Mouse (Mus musculus): ENCODE data around the gene Epop.

The Epop gene

DNA sequence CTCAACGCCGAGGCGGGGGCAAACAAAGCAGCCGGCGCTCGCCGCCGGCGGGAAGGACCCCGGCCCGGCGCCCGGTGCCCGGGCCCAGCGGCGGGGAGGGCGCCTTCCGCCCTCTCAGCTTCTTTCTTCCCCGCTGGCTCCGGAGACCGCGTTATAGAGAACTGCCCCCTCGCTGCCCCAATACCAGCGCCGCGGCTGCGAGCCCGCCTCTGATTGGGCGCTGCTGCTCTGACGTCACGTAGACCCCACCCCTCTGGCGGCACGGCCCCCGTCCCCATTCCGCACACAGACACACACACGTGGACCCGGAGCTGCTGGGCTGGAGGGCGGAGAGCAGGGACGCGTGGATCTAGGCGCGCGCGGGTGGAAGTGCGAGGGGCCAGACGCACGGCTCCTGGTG is at the start of gene Epop:
Gene Epop (minus strand): TSS at position 127 of the 400 bp plus-strand sequence.
- DNase-seq = peak; percentile 74 to 81

DNA sequence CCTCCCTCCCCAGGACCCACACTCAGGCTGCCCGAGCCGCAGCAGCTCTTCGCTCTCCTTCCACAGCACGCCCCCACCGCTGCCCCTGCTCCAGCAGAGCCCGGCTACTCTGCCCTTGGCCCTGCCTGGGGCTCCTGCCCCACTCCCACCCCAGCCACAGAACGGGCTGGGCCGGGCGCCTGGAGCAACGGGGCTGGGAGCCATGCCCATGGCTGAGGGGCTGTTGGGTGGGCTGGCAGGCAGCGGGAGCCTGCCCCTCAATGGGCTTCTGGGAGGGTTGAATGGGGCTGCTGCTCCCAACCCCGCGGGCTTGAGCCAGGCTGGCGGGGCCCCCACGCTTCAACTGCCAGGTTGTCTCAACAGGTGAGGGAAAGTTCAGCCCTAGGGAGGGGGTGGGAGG is 48.8 kb upstream of the Epop start:
- DNase-seq = no peak

DNA sequence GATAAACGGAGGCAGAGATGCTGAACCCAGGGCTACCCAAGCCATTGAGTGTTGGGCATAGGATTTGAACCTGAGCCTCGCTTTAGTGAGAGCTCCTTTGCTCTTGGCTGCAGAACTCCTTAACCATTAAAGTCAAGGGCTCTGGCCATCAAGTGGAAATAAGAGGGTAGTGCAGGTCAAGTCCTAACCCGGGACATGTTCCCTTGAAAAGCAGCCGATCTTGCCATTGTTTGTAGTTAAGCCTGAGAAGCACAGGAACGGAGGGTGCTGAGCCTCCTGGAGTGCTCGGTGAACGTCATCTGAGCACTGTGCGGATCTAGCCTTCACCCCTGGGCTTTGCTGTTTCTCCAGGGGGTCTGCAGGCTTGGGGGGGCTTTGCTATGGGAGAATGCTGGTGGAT is 48.3 kb upstream of the Epop start:
- no peak for DNase-seq

DNA sequence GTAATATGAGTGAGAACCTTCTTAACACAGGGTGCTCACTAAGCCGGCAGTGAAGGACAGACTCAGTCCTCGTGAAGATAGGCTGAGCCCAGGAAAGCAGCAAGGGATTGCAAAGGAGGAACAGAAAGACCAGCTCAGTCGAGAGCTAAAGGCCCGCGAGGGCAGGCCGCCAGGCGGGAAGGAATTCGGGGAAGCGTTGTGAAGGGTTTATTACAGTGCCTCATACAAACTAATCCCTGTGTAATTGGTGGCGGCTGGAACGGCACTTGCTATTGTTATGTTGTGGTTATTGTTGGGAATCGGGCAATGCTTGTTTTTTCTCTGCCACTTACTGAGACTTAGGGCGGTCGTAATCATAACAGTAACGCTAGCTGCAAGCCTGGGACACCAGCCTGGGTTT is 47.9 kb upstream of the Epop start:
- no peak for DNase-seq

DNA sequence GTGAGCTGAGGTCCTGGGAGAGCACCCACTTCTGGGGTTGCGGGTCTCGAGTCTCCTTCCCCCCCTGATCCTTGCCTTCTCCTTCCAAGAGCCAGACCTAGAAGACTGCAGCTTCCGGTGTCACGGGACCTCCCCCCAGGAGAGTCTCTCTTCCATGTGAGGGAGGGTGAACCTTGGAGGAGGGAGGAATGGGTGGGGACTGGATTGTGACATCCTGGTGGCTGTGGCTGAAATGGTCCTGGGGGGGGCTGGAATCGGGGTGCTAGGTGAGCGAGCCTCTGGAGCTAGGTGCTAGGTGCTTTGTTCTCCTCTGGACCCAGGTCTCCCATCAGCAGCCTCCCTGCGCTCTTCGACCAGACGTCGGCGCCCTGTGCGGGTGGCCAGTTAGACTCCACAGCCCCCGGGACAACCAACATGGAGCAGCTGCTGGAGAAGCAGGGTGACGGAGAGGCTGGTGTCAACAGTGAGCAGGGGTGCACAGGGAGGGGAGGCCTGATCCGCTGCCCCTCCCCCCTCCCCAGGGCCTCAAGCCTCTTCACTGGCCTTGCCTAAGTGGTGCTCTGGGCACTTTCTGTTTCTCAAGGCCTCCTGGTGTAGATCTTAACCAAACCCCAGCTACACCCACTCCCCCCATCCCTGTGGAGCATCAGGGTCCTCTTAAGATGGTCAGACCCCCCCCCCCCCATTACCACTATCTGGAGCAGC is 46.7 kb upstream of the Epop start:
- DNase-seq = no peak

DNA sequence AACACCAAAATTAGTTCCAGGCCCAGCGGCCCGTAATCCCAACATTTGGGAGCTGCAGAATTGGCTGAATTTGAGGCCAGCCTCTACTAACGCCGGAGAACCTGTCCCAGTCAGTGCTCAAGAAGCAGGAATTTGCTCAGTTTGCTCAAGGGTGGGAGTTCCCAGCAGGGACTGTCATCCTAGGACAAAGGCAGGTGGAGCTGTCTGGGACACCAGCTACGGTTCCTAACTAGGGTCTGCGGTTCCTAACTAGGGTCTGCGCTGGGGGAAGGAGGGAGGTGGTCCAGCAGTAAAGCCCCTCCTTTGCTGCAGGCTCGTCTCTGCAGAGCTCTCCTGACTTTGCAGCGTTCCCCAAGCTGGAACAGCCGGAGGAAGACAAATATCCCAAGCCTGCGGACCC is 43.6 kb upstream of the Epop start:
- DNase-seq = no peak

DNA sequence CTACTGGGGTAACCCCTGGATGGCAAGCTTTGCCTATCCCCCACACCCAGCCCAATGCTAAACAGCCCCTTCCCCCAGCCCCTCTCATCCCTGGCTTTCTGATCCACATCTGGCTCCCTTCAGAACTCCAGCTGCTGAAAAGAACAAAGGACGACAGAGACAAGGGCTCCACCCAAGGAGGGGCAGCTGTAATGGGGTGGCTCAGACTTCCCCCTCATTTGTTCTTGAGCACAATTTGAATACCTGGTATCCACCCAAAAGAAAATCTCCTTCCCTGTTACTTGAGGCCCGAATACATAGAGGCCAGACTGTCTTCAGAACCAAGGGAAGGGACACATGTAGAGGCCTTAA is 41.6 kb upstream of the Epop start:
- DNase-seq = no peak

DNA sequence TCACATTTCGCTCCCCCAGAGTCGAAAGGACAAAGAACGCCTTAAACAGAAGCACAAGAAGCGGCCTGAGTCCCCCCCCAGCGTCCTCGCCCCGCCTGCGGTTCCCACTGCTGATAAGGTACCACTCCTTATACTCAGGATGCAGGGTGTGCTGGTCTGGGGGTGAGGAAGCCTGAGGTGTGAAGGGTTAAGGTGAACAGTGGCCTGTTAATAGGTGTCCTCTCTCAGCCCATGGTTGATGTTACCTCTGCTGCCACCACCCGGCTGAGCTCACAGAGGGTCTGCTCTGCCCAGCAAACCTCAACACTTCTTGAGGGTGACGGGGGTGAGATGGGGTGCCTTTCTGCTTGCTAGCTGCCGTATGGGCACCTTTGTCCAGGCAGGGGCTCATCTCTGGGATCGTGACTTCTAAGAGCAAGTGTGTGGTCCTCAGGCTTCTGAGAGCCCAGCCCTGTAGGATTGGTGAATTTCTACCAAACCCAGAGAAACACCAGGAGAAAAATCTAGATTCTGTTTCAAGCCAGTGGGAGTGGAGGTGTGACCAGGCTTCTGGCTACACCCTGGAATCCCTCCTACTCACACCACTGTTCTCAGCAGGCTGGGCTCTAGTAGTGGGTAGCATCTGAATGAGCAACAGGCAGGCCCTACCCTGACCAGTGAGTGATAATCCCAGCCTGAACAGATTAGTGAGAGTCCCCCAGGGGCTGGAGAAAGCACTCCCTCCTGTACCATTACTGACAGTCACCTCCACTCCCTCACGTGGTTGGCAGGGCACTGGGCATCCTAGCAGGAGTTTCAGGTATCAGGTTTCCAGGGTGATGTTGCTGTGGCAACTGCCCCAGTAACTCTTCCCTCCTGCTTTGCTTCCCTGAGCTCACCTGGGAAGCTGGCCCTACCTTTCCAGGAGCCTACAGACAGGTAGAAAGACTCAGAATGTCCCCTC is 41.0 kb upstream of the Epop start:
- DNase-seq = no peak

DNA sequence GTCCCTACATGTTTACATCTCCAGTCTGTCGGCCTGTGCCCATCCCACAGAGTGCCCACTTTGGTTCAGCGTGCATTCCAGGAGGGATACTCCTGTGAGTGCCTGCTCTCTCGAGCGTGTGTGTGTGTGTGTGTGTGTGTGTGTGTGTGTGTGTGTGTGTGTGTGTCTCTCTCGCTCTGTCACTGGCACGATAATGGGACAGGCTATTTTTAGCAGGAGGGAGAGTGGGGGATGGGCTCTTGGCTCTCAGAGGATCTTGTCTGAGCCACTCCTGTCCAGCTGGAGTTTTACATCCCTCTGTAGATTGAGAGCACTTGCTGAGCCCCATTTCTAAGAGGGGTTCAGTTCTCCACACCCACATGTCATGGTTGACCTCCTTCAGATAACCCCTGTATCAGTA is 40.3 kb upstream of the Epop start:
- DNase-seq = peak; percentile 58 to 65

DNA sequence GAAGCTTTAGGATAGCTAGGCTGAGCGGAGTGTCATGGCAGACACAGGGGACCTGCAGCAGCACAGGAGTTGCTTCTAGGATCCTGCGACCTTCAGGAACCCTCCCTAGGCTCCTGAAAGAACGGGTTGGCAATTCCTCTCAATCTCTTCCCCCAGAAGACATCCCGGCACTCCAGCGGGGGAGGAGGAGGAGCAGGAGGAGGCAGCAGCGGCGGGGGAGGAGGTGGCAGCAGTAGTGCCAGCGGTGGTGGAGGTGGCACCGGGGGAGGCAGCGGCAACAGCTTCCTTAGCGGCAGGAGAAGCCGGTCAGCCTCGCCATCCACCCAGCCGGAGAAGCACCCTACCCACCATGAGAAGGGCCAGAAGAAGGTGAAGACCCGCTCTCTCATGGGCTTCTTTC is 39.8 kb upstream of the Epop start:
- no peak for DNase-seq

DNA sequence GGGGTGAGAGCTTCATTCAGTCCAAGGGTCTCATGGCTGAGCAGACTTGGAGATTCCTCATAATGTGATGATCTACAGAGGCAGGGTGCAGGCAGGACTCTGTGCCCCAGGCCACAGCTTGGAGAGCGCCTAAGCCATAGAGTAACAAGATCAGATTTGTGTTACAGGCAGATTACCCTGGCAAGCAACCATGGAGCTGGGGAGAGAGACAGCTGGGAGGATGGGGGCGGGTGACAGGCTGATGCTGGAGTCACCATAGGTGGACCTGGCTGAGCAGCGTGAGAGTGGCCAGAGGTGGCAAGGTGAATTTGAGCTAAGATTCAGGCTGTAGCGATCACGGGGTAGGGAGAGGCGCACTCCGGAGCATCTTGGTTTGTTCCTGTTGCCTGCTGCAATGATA is 38.7 kb upstream of the Epop start:
- no peak for DNase-seq

DNA sequence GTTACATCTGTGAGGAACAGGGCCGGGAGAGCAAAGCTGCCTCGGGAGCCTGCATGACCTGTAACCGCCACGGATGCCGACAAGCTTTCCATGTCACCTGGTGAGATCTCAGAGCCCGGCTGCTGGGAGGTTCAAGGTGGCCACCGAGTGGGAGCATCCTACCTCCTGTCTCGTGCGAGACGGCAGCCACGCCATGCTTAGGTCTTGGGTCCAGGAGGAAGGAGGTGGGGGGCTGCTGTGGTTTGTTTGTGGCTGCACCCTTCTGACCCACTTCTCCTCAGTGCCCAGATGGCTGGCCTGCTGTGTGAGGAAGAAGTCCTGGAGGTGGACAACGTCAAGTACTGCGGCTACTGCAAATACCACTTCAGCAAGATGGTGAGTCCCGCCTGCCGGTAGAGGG is 37.3 kb upstream of the Epop start:
- no peak for DNase-seq

DNA sequence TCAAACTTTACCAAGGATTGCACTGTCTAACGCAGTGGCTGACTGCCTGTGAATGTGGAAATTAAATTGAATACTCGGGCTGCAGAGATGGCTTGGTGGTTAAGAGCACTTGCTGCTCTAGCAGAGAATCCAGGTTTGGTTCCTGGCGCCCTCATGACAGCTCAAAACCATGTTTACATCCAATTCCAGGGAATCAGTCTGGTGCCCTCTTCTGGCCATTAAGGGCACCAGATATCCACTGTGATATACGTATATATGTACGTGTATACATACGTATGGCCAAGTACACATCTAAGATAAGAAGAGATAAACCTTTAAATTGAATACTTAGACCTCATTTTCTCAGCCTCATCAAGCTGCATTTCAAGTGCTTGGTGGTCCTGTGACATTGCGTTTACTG is 36.7 kb upstream of the Epop start:
- DNase-seq = no peak

DNA sequence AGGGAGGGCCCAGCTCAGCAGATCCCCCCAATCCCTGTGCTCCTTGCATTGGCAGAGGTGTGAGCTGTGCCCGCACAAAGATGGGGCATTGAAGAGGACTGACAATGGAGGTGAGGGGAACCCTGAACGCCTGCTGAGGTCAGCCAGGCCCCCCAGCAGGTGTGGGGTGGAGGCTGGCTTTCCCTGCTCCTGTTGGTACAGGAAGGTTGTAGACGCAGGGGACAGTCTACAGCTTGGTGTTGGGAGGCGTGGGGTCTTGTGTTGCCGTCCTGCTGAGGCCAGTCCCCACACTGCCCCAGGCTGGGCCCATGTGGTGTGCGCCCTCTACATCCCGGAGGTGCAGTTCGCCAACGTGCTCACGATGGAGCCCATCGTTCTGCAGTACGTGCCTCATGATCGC is 35.9 kb upstream of the Epop start:
- no peak for DNase-seq

DNA sequence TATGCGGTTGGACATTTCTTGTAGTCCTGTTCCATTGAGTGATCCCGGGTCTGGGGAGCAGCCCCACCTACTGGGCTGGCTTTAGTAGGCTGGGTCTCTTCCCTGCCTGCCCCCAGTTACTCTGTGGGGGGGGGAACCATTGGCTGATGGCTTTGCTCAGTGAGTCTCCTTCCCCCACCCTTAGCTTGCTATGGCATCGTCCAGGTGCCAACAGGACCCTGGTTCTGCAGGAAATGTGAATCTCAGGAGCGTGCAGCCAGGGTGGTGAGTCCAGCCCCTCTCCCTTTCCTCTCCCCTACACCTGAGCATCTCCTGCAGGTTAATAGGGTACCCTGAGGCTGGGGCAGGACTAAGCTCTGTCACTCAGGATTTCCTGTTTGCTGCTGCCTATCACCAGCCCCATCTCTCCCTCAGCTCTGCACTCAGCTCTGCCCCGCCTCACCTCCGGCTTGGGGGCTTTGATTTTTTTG is 35.3 kb upstream of the Epop start:
- DNase-seq = no peak

DNA sequence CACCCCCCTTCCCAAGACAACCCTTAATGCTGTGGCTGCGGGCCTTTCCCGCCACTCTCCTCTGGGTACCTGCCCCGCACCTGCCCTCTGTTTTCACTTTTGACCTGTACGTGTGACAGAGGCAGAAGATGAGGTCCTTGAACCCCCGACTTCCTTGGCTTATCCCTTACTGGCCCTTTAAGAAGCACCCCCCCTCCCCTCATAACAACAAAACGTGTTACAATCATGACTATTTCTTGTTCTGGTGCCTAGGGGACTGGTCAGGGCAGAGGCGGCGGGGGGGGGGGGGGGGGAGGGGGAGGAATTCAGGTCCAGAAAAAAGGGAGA is 34.8 kb upstream of the Epop start:
- no peak for DNase-seq

DNA sequence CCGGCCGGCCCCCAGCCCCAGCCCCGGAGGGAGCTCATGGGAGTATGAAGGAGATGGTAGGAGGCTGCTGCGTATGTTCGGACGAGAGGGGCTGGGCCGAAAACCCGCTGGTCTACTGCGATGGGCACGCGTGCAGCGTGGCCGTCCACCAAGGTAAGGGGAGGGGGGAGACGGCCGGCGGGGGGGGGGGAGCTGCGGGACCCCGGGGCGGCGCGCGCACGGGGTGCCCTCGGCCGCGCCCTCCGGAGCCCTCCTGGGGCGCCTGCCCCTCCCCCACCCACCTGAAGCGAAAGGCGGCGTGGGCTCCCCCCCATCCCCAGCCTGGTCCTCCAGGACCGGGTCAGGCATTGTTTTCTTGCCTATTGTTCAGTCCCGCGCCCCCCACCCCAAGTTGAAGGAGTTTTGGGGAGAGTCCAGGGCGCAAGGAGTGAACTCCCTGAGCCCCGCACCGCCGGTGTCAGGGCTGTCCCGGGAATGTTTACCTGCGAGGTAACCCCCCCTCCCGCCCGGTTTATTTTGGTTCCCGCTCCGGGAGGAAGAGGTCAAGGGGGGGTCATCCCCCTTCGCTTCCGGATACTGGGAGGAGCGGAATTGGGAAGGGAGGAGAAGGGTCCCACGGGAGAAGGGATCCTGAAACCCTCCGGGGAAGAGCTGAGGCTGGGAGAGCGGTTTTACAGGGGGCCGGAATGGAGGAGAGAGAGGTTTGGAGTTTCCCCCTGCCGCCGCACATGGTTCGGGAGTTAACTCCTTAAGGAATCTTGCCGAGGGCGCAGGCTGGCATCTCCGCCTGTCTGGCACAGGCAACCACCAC is 34.2 kb upstream of the Epop start:
- DNase-seq = peak; percentile 42 to 47

DNA sequence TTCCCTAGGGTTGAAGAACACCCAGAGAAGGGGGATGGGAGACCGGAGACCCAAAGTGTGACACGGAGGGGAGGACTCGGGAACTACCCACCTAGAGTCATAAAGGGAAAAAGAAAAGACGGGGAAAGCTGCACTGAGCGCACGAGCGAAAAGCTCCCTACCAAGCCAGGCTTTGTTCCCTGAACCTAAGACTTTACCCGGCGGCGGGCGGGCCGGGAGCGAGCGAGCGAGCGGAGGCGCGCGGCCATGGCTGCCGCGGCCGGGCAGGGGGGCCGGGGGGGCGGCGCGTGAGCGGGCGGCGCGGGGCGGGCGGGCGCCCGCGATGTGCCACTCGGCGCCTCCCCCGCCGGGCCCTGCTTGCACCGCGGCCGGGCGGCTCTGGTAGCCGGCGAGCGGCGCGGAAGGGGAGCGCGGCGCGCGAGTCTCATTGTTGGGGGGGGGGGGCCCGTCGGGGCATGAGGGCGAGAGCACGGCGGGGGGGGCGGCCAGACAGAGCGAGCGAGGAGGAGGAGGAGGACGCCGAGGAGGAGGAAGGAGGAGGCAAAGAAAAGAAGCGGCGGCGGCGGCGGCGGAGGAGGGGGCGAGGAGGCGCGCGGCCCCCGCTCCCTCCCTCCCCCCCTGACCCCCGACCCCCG is 33.5 kb upstream of the Epop start, which contains the start of gene Mllt6:
Gene Mllt6 (plus strand): TSS at position 522 of the 635 bp plus-strand sequence.
- peak; percentile 79 to 85 for DNase-seq

DNA sequence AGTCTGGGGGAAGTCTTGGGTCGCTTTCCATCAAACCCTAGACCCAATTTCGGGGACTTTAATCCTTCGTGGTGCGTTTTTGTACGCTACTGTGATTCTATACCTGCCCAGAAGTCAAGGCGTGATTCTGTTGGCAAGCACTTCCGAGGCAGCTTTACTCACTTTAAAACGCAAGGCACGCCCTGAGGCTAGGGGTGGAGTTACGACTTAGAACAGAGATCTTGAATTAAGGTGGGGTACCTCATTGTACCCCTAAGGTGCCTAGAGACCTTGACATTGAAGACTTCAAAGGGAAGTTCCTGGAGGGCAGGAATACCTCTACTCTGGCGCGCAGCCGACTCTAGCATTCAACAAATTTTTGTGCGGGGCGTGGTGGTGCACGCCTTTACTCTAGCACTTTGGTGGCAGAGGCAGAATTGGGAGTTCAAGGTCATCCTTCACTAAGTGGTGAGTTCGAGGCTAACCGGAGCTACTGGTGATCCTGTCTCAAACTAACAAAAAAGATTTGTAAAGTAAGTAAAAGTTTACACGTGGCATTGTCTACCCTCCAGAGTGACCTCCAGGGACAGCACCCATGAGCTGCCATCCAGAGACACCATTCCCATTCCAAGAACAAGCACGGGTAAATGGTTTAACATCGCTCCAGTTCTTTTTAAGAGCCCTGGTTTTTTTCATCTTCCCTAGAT is 32.8 kb upstream of the Epop start:
- DNase-seq = no peak

DNA sequence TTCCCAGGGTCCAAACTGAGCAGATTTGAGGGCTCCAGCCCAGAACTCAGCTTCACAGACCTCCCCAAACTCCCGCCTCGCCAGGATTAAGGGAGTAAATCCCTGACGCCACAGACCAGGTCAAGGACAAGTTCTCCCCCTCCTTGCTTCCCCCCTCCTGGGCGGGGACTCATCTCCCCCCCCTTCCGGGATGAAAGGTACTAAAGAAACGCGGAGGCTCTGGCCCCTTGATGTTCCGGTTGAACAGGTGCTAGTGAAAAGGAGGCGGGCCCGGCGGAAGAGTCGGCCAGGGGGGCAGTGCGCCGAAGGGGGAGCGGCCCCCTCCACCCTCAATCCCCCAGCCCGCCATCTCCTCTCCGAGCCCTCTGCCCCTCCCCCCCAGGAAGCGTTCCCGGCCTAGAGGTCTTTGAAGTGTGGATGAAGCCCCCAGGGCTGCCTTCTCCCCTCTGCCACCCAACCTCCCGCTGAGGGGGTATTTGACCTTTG is 32.2 kb upstream of the Epop start:
- DNase-seq = peak in 1 of 2 experiments; percentile 35

DNA sequence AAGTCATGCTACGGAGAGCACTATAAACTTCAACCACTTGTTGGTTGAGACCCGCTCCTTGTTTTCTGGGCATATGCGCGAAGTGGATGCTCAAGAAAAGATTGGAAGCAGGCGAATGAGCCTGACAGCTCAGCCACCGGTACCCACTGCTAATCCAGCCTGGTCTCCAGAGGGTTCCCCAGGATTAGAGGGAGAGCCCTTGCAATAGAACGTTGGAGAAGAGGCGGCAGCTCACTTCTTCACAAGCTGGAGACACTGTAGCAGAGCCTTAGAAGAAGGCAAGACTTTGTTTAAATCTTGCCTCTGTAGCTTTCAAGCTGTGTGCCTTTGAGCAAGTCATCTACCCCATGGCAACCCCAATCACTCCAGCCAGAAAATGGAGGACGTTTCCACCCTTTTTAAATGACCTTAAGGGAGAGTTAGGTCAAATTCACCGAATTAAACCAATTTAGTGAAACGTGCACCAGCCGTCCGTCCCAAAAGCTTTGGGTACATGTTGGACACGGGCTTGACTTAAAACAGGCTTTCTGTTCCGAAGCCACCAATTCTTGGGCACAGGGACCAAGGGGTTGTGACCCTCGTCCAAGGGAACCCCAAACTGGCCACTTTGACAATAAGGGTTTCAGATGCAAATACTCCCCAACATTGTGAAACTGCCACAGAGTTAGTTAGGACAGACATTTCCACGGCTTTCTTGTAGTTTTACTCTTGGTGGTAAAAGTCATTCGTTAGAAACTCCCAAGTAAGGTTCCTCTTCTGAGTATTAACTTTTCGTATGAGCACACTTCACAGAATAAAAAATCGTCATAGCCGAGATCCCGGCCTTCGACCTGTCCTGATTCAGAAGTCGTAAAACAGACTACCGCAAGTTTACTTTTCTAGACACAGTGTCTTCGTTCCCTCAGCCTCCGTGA is 31.5 kb upstream of the Epop start:
- DNase-seq = no peak

Data from cerebellum, postnatal 36 days (tissue).